Mouse (Mus musculus) ES-E14 (cell line): Measurements from ENCODE around the gene Dlg2. TPM values are rescaled to one million over a fixed set of nuclear protein-coding genes. Genes with fewer than 3 reads are reported as not detected.

ENCODE experiments used
- DNase-seq: peaks from one replicate; pipeline ENCODE4 v3.0.0-alpha.2; 2013; ENCODE audit warnings: low read depth, low spot score
- H3K27ac ChIP-seq: 2 replicates; pipeline ENCODE4 v1.5.1; 2012; ENCODE audit warnings: low read depth, mild to moderate bottlenecking, low read length, moderate library complexity, mixed read lengths; ENCODE audit not compliant: poor library complexity, insufficient read depth, severe bottlenecking
- H3K36me3 ChIP-seq: 2 replicates; pipeline ENCODE4 v1.6.1; 2012; ENCODE audit warnings: mild to moderate bottlenecking, low read length, moderate library complexity, mixed read lengths; ENCODE audit not compliant: control insufficient read depth, poor library complexity, insufficient read depth, severe bottlenecking
- H3K4me1 ChIP-seq, 2 experiments: fragments of 150-350 bp in 1 of 2; sonication (generic) in 1 of 2; 2 replicates each; pipeline ENCODE4 v1.6.1; 2012; ENCODE audit warnings: low read length in 2 of 2, mild to moderate bottlenecking in 1 of 2, mixed read lengths in 1 of 2; ENCODE audit not compliant: control insufficient read depth in 2 of 2, insufficient read depth in 2 of 2, poor library complexity in 1 of 2
- H3K4me3 ChIP-seq, 2 experiments: fragments of 150-350 bp in 1 of 2; sonication (generic) in 1 of 2; 2 replicates each; pipeline ENCODE4 v1.5.1; 2012; ENCODE audit warnings: low read length in 2 of 2, low read depth in 1 of 2, mild to moderate bottlenecking in 1 of 2, mixed read lengths in 1 of 2; ENCODE audit not compliant: insufficient read depth in 1 of 2, poor library complexity in 1 of 2, severe bottlenecking in 1 of 2
- H3K9ac ChIP-seq: 2 replicates; pipeline ENCODE4 v1.6.1; 2012; ENCODE audit warnings: low read depth, mild to moderate bottlenecking, low read length, mixed read lengths; ENCODE audit not compliant: poor library complexity, insufficient read depth, severe bottlenecking
- H3K9me3 ChIP-seq: fragments of 150-350 bp; sonication (generic); 2 replicates; pipeline ENCODE4 v1.6.1; 2012; ENCODE audit warnings: low read depth, mild to moderate bottlenecking, low read length; ENCODE audit not compliant: control insufficient read depth, insufficient read depth
- CHD2 ChIP-seq: IDR thresholded peaks from 2 replicates; pipeline ENCODE4 v1.6.1; 2014; ENCODE audit warnings: mild to moderate bottlenecking, low read depth, low read length, inconsistent platforms
- HCFC1 ChIP-seq: IDR thresholded peaks from 2 replicates; pipeline ENCODE4 v1.6.1; 2012; ENCODE audit warnings: low read length, inconsistent platforms, borderline replicate concordance; ENCODE audit not compliant: insufficient read depth
- MAFK ChIP-seq: IDR thresholded peaks from 2 replicates; pipeline ENCODE4 v1.6.1; 2014; ENCODE audit warnings: mild to moderate bottlenecking, low read depth, low read length, inconsistent platforms; ENCODE audit not compliant: insufficient read depth
- ZC3H11A ChIP-seq: IDR thresholded peaks from 2 replicates; pipeline ENCODE4 v1.6.1; 2012; ENCODE audit warnings: low read depth, mild to moderate bottlenecking, inconsistent platforms, low read length, borderline replicate concordance
- ZNF384 ChIP-seq: IDR thresholded peaks from 2 replicates; pipeline ENCODE4 v1.6.1; 2012; ENCODE audit warnings: low read depth, low read length, inconsistent platforms
- in situ Hi-C, 2 experiments: fragments of 600-800 bp; cut with MboI; formaldehyde crosslinking; loops; one replicate each; pipeline ENCODE4 v1.15.1; 2025; ENCODE audit warnings: low sequenced_read_pairs in 2 of 2, inconsistent platforms in 1 of 2; ENCODE audit not compliant: unreplicated experiment in 2 of 2
- total RNA-seq: library from RNA; depleted of rRNA; stranded (reverse); fragments of 300-350 nt; gene quantifications from 2 replicates; pipeline ENCODE4 v1.2.3, GENCODE M21; 2012

Dlg2 gene
- total RNA-seq, 1 experiment, result 0.13 TPM

DNA sequence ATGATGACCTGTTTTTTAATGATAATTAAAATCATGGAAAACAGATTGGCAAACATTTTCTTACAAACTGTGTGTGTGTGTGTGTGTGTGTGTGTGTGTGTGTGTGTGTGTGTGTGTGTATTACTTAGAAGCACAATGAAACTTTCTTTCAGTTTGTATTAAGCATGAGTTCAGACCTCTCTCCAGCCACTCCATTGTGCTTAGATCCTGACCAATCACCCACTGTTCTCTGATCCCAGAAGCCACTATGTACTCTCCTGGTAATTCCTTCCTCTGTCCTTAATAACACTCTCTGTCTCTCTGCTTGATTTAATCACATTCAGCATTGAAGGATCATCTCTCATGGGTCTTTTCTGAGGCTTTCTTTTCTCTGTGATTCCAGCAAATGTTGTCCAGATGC is 1211.5 kb downstream of the Dlg2 start:
- no peak overlapping the region for H3K4me3 ChIP-seq
- H3K4me1 ChIP-seq, result no peaks in the 10 kb centered on the region
- no peak overlapping the region for H3K27ac ChIP-seq
- H3K9ac ChIP-seq, result no peak overlapping the region
- in situ Hi-C loops, result no loop called here
- no peaks in the 10 kb centered on the region for H3K9me3 ChIP-seq
- TF ChIP-seq HCFC1 (no peak), MAFK (no peak), ZNF384 (no peak), CHD2 (no peak), ZC3H11A (no peak)
- DNase-seq, result no peak
- no peaks in the 10 kb centered on the region for H3K36me3 ChIP-seq

DNA sequence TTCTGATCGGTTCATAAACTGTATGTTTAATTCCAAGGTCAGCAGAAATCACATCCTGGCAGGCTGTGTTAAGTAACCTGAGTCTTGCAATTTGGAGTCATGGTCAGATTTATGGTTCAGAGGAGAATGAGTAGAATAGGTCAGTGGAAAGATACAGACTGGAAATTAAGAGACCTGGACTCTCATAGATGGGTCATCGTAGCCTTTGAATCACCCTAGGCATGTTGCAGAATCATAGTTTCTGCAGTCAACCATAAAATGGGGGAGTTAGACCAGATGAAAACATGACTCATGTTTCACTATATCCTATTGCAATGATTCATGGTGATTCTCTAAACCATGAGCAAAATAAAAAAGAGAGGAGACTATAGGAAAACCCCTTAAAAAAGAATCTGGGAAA is 1213.4 kb downstream of the Dlg2 start:
- H3K36me3 ChIP-seq, result no peaks in the 10 kb centered on the region
- no peak overlapping the region for H3K9ac ChIP-seq
- in situ Hi-C loops, result no loop called here
- no peak overlapping the region for H3K4me3 ChIP-seq
- no peak for DNase-seq
- no peaks in the 10 kb centered on the region for H3K4me1 ChIP-seq
- H3K27ac ChIP-seq, result no peak overlapping the region
- no peak for TF ChIP-seq CHD2
- no peak for TF ChIP-seq MAFK
- no peak for TF ChIP-seq HCFC1
- H3K9me3 ChIP-seq, result no peaks in the 10 kb centered on the region

DNA sequence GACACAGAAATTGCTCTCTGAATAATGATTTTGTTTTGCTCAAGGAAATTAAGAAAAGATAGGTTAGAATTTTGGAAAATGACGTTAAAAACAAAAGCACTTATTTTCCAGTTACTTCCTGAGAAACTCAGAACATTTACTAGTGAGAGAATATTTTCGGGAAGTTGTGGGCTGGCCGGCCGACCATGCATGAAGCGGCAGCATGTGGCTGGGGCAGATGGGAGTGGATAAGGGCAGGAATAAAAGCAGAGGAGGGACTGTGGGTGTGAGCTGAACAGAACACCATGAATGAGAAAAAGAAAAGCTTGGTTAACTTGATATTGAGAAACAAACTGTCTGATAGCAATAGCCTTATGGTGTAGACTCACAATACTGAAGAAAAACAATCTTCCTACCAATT is 1233.4 kb downstream of the Dlg2 start:
- TF ChIP-seq ZNF384, result no peak
- no peak for TF ChIP-seq CHD2
- no peak for TF ChIP-seq ZC3H11A
- TF ChIP-seq HCFC1, result no peak
- no peak for TF ChIP-seq MAFK
- Histone ChIP-seq H3K36me3 (no peaks in the 10 kb centered on the region), H3K4me1 (no peaks in the 10 kb centered on the region), H3K9me3 (no peaks in the 10 kb centered on the region), H3K9ac (no peak overlapping the region), H3K4me3 (no peak overlapping the region), H3K27ac (no peak overlapping the region)
- in situ Hi-C loops, result no loop called here
- no peak for DNase-seq

DNA sequence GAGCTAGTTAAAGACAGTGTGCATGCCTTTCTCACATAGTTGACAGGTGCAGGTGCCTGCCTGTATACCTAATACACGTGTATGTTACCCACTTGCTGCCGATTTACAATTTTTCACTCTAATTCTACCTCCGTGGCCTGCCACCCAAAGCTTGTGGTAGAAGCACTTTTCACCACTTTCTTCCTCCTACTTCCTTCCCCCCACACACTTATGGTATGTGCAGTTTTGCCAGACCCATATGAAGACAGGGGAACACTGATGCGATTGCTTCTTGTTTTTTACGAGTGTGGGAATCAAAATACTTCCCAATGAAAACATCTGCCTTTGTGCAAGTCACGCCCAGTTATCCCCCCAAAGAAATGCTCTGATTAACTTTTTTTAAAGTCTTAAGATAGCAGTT is 1234.7 kb downstream of the Dlg2 start:
- H3K36me3 ChIP-seq, result no peaks in the 10 kb centered on the region
- DNase-seq, result no peak
- H3K9ac ChIP-seq, result no peak overlapping the region
- no peak for TF ChIP-seq HCFC1
- no peak for TF ChIP-seq MAFK
- TF ChIP-seq ZC3H11A, result no peak
- TF ChIP-seq CHD2, result no peak
- TF ChIP-seq ZNF384, result no peak
- in situ Hi-C loops, result no loop called here
- no peak overlapping the region for H3K4me3 ChIP-seq
- H3K9me3 ChIP-seq, result no peaks in the 10 kb centered on the region
- H3K27ac ChIP-seq, result no peak overlapping the region
- no peaks in the 10 kb centered on the region for H3K4me1 ChIP-seq

DNA sequence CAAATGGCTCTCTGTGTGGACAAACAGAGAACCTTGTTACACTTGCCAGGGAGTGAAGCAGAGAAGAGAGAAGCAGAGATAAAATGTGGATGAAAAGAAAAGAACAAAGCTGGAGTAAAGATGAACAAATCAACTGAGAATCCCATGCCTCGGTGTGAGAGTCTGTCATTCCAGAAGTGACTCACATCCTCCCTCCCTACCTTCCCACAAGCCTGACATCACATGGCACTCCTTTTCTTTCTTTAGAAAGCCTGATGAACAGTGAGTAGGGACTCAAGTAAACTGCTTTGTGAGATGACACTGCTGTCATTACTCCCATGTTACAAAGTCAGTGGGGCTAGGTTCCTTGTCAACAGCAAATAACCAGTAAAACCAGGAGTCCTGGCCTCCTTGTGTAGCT is 1239.3 kb downstream of the Dlg2 start:
- Histone ChIP-seq H3K4me1 (no peaks in the 10 kb centered on the region), H3K9ac (no peak overlapping the region), H3K9me3 (no peaks in the 10 kb centered on the region), H3K27ac (no peak overlapping the region), H3K36me3 (no peaks in the 10 kb centered on the region), H3K4me3 (no peak overlapping the region)
- DNase-seq, result no peak
- no peak for TF ChIP-seq CHD2
- TF ChIP-seq MAFK, result no peak
- in situ Hi-C loops, result no loop called here
